Mouse (Mus musculus): Measurements from ENCODE around the gene C9orf72. TPM values are rescaled to one million over a fixed set of nuclear protein-coding genes. Genes with fewer than 3 reads are reported as not detected.

C9orf72 gene
- polyA plus RNA-seq, 1 experiment = 18.7 TPM

- Histone ChIP-seq H3K9me3 (replicated peaks; ENCODE audit: control insufficient read depth, insufficient read depth, low read length, poor library complexity, severe bottlenecking) (no peaks in the 10 kb centered on the region), H3K36me3 (ENCODE audit: control insufficient read depth, insufficient read depth, low read length, poor library complexity, severe bottlenecking) (no peaks in the 10 kb centered on the region), H3K27me3 (ENCODE audit: control insufficient read depth, insufficient read depth, low read length, poor library complexity, severe bottlenecking) (no peaks in the 10 kb centered on the region), H3K4me1 (ENCODE audit: control insufficient read depth, insufficient read depth, low read length) (no peaks in the 10 kb centered on the region), H3K27ac (ENCODE audit: insufficient read depth, low read length) (no peak overlapping the region), H3K4me3 (ENCODE audit: low read depth, low read length) (no peak overlapping the region), H3K9ac (ENCODE audit: low read depth, poor library complexity, severe bottlenecking) (no peak overlapping the region)
- TF ChIP-seq EP300 (IDR thresholded peaks at IDR 0.05; ENCODE audit: insufficient read depth, low read depth, low read length) (no peak), CTCF (IDR thresholded peaks at IDR 0.05; ENCODE audit: low read depth, low read length) (no peak), POLR2A (IDR thresholded peaks at IDR 0.05; ENCODE audit: insufficient read depth, low read length) (no peak)
Observed at GRCm38 (mm10) chr4:35150706-35151105, 75.3 kb downstream of the C9orf72 start.

DNA sequence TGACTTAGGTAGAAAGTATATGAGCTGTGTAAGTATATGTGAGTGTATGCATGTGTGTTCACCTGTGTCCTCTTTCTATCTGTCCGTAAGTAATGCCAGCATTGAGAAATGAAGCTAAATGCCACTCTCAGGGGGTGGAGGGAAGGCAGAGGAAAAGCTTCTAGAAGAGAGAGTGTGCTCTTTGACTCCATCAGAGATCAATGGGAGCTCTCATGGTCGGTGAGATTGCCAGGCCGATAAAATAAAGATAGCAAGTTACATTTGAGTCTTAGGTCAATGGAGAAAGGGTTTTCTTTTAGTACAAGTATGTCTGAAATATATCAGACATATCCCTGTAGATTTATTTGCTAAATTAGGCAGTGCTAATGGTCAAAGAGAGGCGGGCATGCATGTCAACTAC lies 77.6 kb downstream of the C9orf72 start:
- H3K27me3 ChIP-seq (ENCODE audit: control insufficient read depth, insufficient read depth, low read length, poor library complexity, severe bottlenecking) = no peaks in the 10 kb centered on the region
- H3K9me3 ChIP-seq (replicated peaks; ENCODE audit: control insufficient read depth, insufficient read depth, low read length, poor library complexity, severe bottlenecking) = no peaks in the 10 kb centered on the region
- no peak for TF ChIP-seq EP300 (IDR thresholded peaks at IDR 0.05; ENCODE audit: insufficient read depth, low read depth, low read length)
- no peak for TF ChIP-seq CTCF (IDR thresholded peaks at IDR 0.05; ENCODE audit: low read depth, low read length)
- no peak for TF ChIP-seq POLR2A (IDR thresholded peaks at IDR 0.05; ENCODE audit: insufficient read depth, low read length)
- H3K4me3 ChIP-seq (ENCODE audit: low read depth, low read length) = no peak overlapping the region
- H3K9ac ChIP-seq (ENCODE audit: low read depth, poor library complexity, severe bottlenecking) = no peak overlapping the region
- H3K36me3 ChIP-seq (ENCODE audit: control insufficient read depth, insufficient read depth, low read length, poor library complexity, severe bottlenecking) = no peaks in the 10 kb centered on the region
- H3K27ac ChIP-seq (ENCODE audit: insufficient read depth, low read length) = no peak overlapping the region
- no peaks in the 10 kb centered on the region for H3K4me1 ChIP-seq (ENCODE audit: control insufficient read depth, insufficient read depth, low read length)

GRCm38 (mm10) chr4:35146597-35146996 lies 79.4 kb downstream of the C9orf72 start:
- no peak for TF ChIP-seq POLR2A (IDR thresholded peaks at IDR 0.05; ENCODE audit: insufficient read depth, low read length)
- TF ChIP-seq CTCF (IDR thresholded peaks at IDR 0.05; ENCODE audit: low read depth, low read length) = no peak
- no peak for TF ChIP-seq EP300 (IDR thresholded peaks at IDR 0.05; ENCODE audit: insufficient read depth, low read depth, low read length)
- Histone ChIP-seq H3K4me3 (ENCODE audit: low read depth, low read length) (no peak overlapping the region), H3K27me3 (ENCODE audit: control insufficient read depth, insufficient read depth, low read length, poor library complexity, severe bottlenecking) (no peaks in the 10 kb centered on the region), H3K9me3 (replicated peaks; ENCODE audit: control insufficient read depth, insufficient read depth, low read length, poor library complexity, severe bottlenecking) (no peaks in the 10 kb centered on the region), H3K36me3 (ENCODE audit: control insufficient read depth, insufficient read depth, low read length, poor library complexity, severe bottlenecking) (no peaks in the 10 kb centered on the region), H3K27ac (ENCODE audit: insufficient read depth, low read length) (no peak overlapping the region), H3K9ac (ENCODE audit: low read depth, poor library complexity, severe bottlenecking) (no peak overlapping the region), H3K4me1 (ENCODE audit: control insufficient read depth, insufficient read depth, low read length) (no peaks in the 10 kb centered on the region)

GRCm38 (mm10) chr4:35145726-35146125 lies 80.2 kb downstream of the C9orf72 start:
- Histone ChIP-seq H3K36me3 (ENCODE audit: control insufficient read depth, insufficient read depth, low read length, poor library complexity, severe bottlenecking) (no peaks in the 10 kb centered on the region), H3K4me3 (ENCODE audit: low read depth, low read length) (no peak overlapping the region), H3K27me3 (ENCODE audit: control insufficient read depth, insufficient read depth, low read length, poor library complexity, severe bottlenecking) (no peaks in the 10 kb centered on the region), H3K9ac (ENCODE audit: low read depth, poor library complexity, severe bottlenecking) (no peak overlapping the region), H3K9me3 (replicated peaks; ENCODE audit: control insufficient read depth, insufficient read depth, low read length, poor library complexity, severe bottlenecking) (no peaks in the 10 kb centered on the region), H3K27ac (ENCODE audit: insufficient read depth, low read length) (no peak overlapping the region), H3K4me1 (ENCODE audit: control insufficient read depth, insufficient read depth, low read length) (no peaks in the 10 kb centered on the region)
- TF ChIP-seq EP300 (IDR thresholded peaks at IDR 0.05; ENCODE audit: insufficient read depth, low read depth, low read length) = no peak
- TF ChIP-seq CTCF (IDR thresholded peaks at IDR 0.05; ENCODE audit: low read depth, low read length) = no peak
- TF ChIP-seq POLR2A (IDR thresholded peaks at IDR 0.05; ENCODE audit: insufficient read depth, low read length) = no peak

GRCm38 (mm10) chr4:35143472-35144102 lies 82.4 kb downstream of the C9orf72 start:
- Histone ChIP-seq H3K36me3 (ENCODE audit: control insufficient read depth, insufficient read depth, low read length, poor library complexity, severe bottlenecking) (no peaks in the 10 kb centered on the region), H3K4me1 (ENCODE audit: control insufficient read depth, insufficient read depth, low read length) (no peaks in the 10 kb centered on the region), H3K4me3 (ENCODE audit: low read depth, low read length) (no peak overlapping the region), H3K27me3 (ENCODE audit: control insufficient read depth, insufficient read depth, low read length, poor library complexity, severe bottlenecking) (no peaks in the 10 kb centered on the region), H3K27ac (ENCODE audit: insufficient read depth, low read length) (no peak overlapping the region), H3K9me3 (replicated peaks; ENCODE audit: control insufficient read depth, insufficient read depth, low read length, poor library complexity, severe bottlenecking) (no peaks in the 10 kb centered on the region), H3K9ac (ENCODE audit: low read depth, poor library complexity, severe bottlenecking) (no peak overlapping the region)
- TF ChIP-seq CTCF (IDR thresholded peaks at IDR 0.05; ENCODE audit: low read depth, low read length) = no peak
- TF ChIP-seq EP300 (IDR thresholded peaks at IDR 0.05; ENCODE audit: insufficient read depth, low read depth, low read length) = no peak
- TF ChIP-seq POLR2A (IDR thresholded peaks at IDR 0.05; ENCODE audit: insufficient read depth, low read length) = no peak

Other genes with a start within 250 kb of the C9orf72 start
- not detected in 2 replicates for gene Ifnk, start 74.1 kb downstream of the C9orf72 start, polyA plus RNA-seq (2011; ENCODE audit: insufficient read depth, insufficient read length, low read depth, missing spikeins)
- gene Mob3b, start 68.7 kb downstream of the C9orf72 start, polyA plus RNA-seq (2011; ENCODE audit: insufficient read depth, insufficient read length, low read depth, missing spikeins) = 4.5 and 6.5 TPM in 2 replicates

Measured in ES-Bruce4 (cell line).